Mouse (Mus musculus) subcutaneous adipose tissue, adult 2 months (tissue): ENCODE results near the gene Arid1a. TPM values are rescaled to one million over a fixed set of nuclear protein-coding genes. Genes with fewer than 3 reads are reported as not detected.

Source experiments
- polyA plus RNA-seq: library from polyadenylated mRNA; depleted of rRNA; stranded (reverse); fragments of >200 nt; gene quantifications from 2 replicates; pipeline ENCODE4 v1.2.3, GENCODE M21; 2012; ENCODE audit warnings: low replicate concordance; rRNA removed

Gene Arid1a
- 26.6 and 68.4 TPM in 2 replicates for polyA plus RNA-seq

DNA sequence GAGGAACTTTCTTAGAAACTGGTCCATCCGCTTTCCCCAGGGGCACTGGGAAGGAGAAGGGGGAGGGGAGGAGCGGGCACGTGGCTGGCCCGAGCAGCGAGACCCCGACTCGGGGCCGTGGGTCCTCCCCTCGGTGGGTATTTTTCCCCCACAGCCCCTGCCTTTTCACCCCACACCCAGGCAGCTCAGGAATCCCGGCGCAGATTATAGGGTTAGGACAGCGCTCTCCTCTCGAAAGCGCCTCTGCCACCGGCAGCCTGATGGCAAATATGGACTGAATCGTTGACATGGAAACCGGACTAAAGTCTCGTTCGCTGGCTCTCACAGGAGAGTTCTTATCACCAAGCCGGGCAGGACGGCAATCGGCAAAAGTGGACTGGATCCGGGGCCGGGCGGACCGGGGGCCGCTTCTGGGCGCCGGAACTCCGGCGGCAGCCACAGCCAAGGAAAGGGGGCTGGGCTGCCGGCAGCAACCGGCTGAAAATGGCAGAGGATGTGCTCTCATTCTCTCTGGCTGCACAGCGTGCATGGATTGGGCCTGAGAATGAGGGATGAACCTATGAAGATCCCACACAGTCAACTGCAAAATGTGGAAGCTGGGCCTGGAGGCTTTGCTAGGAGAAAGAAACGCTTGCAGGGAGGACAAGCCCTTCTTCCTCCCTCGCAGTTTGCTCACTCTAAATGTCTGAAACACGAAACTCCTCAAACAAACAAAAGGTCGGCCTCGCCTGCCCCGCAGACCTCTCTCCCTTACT is at the start of gene Arid1a:
TSS of gene Arid1a (minus strand) at position 256 of the 755 bp plus-strand sequence.

DNA sequence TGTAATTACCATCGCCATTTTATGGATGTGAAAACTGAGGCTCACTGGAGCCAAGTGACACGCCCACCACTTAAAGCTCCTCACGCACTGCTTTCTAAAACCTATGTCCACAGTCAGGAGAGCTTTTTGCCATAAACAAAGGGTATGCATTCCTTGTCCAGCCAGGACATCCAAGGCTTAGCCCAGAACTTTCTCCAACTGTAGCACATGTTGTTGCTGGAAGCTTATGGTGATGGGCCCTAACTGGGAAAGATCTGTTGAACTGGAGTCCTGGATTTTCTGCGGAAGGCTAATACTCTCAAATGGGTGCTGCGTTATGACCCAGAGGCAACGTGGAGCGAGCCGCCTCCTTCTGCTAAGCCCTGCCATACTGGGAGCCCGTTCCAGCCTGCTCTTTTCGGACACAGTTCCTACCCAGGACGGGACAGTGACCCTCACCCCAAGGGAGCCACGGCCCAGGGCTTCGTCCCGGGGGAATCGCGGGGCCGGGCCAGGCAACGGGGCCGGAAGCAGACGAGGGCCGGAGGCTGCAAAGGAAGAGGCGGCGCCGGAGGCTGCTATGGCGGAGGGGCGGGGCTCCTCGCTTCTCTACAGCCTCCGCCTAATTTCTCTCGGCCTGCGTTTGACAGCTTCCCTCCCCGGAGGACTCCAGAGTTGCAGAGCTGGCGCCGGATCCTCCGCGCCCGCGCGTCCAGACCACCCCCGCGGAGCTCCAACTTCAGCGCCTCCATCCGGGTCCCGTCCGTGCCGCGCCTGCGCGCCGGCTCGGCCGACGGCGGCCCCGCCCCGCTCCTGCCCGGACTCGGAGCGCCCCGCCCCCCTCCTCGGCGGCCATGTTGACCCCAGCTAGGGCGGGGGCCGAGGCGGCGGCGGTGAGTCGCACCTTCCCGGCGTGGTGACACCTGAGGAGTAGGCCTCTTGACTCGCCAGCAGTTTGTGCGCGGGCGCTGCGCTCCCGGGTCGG is 84.4 kb downstream of the Arid1a start, which contains the start of gene Pigv:
TSS of gene Pigv (minus strand) at position 767 of the 964 bp plus-strand sequence.

DNA sequence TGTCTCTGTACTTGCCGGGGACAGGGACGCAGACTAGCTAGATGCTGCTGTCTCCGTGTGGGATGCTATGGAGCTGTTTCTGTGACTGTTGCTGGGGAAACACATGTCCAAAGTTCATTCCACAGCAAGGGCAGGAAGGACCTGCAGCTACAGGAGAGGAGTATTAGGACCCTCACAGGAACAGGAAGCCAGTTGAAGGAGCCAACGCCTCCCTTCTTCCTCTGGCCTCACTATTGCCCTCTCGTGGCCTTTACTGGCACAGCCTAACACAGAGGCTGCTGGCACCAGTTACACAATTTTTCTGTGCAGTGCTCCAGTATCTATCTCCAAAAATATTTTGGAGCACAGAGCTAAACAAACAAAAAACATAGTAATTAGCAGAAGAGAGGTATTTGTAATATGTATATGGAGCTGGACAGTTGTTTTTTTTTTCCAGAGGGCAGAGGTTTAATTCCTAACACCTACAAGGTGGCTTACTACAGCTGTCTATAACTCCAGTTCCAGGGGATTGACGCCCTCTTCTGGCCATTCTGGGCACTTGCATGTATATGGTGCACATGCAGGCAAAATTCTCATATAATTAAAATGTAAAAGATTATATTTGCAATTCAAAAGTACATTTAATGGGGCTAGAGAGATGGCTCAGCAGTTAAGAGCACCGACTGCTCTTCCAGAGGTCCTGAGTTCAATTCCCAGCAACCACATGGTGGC is 106.4 kb downstream of the Arid1a start, which contains the start of gene Zdhhc18:
TSS of gene Zdhhc18 (minus strand) at position 166 of the 711 bp plus-strand sequence.

Other genes with a start within 250 kb of the Arid1a start
- gene Kdf1, start 237.8 kb downstream of the Arid1a start, polyA plus RNA-seq = 9.2 TPM in 1 of 2 replicates, not detected in the other
- 35.3 and 61.0 TPM in 2 replicates for gene Nudc, start 210.8 kb downstream of the Arid1a start, polyA plus RNA-seq
- gene Nr0b2, start 203.4 kb downstream of the Arid1a start, polyA plus RNA-seq = 0.28 TPM in 1 of 2 replicates, not detected in the other
- gene Gpatch3, start 182.0 kb downstream of the Arid1a start, polyA plus RNA-seq = 3.8 and 5.0 TPM in 2 replicates
- gene Gpn2, start 172.4 kb downstream of the Arid1a start, polyA plus RNA-seq = 28.4 and 33.3 TPM in 2 replicates
- 4.3 and 10.0 TPM in 2 replicates for gene Sfn, start 154.6 kb downstream of the Arid1a start, polyA plus RNA-seq
- gene Zdhhc18, start 106.6 kb downstream of the Arid1a start, polyA plus RNA-seq = 42.4 and 51.5 TPM in 2 replicates
- gene Pigv, start 84.1 kb downstream of the Arid1a start, polyA plus RNA-seq = 9.1 and 14.4 TPM in 2 replicates
- 17.3 and 37.5 TPM in 2 replicates for gene Rps6ka1, start 131.0 kb upstream of the Arid1a start, polyA plus RNA-seq
- 37.3 and 49.8 TPM in 2 replicates for gene Hmgn2, start 211.9 kb upstream of the Arid1a start, polyA plus RNA-seq
- gene Dhdds, start 244.1 kb upstream of the Arid1a start, polyA plus RNA-seq = 38.1 and 46.6 TPM in 2 replicates